Mouse (Mus musculus) testis, adult 2 months (tissue): ENCODE data around the gene Copz2. TPM values are rescaled to one million over a fixed set of nuclear protein-coding genes. Genes with fewer than 3 reads are reported as not detected.
"Not testable (repeated sequence)": the region's sequence is repeated elsewhere in the genome, so short reads cannot be mapped to it uniquely, and the experiment has no call there.

Experiments
- H3K27ac ChIP-seq: fragments of 200-500 bp; 2 replicates; pipeline ENCODE4 v1.5.1; 2012; ENCODE audit warnings: low read depth, low read length; ENCODE audit not compliant: control insufficient read depth, insufficient read depth
- H3K27me3 ChIP-seq: fragments of 200-500 bp; 2 replicates; pipeline ENCODE4 v1.6.1; 2012; ENCODE audit warnings: mild to moderate bottlenecking, low read length, moderate library complexity; ENCODE audit not compliant: control insufficient read depth, insufficient read depth
- H3K36me3 ChIP-seq: fragments of 200-500 bp; 2 replicates; pipeline ENCODE4 v1.6.1; 2012; ENCODE audit warnings: mild to moderate bottlenecking, low read length; ENCODE audit not compliant: control insufficient read depth, insufficient read depth
- H3K4me1 ChIP-seq: fragments of 200-500 bp; 2 replicates; pipeline ENCODE4 v1.6.1; 2012; ENCODE audit warnings: low read length; ENCODE audit not compliant: control insufficient read depth, insufficient read depth
- H3K4me3 ChIP-seq: fragments of 200-500 bp; 2 replicates; pipeline ENCODE4 v1.5.1; 2012; ENCODE audit warnings: low read depth, mild to moderate bottlenecking, low read length, moderate library complexity, mixed read lengths; ENCODE audit not compliant: control insufficient read depth
- CTCF ChIP-seq: fragments of 200-500 bp; IDR thresholded peaks from 2 replicates; pipeline ENCODE4 v1.5.1; 2012; ENCODE audit warnings: low read depth, mild to moderate bottlenecking, inconsistent platforms, low read length, moderate library complexity; ENCODE audit not compliant: control insufficient read depth, insufficient read depth, insufficient replicate concordance
- POLR2A ChIP-seq: fragments of 200-500 bp; IDR thresholded peaks from 2 replicates; pipeline ENCODE4 v1.6.1; 2012; ENCODE audit warnings: low read depth, mild to moderate bottlenecking, inconsistent platforms, low read length, moderate library complexity; ENCODE audit not compliant: control insufficient read depth
- polyA plus RNA-seq: library from polyadenylated mRNA; depleted of rRNA; stranded (reverse); fragments of >200 nt; gene quantifications from 2 replicates; pipeline ENCODE4 v1.2.3, GENCODE M21; 2012

The Copz2 gene
- polyA plus RNA-seq, 1 experiment = 5.3 TPM

DNA sequence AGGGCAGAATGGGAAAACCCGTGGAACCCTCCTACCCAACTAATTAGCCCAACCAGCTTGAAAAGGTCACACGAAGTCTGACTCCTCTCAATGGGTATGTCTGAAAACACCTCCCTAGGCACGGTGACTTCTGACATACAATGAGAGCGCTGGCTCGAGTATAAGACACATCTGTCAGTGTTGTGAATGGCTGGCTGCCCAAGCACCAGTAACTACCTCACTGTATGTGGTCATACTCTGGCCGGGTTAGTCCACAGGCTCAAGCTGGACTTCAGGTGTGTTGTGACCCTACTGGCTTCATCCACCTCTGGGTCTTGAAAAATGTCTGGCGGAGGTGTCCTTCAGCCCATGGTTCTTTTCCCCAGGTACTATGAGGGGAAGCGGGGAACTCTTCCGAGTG lies 976 bp upstream of the Copz2 start:
- no peak overlapping the region for H3K27ac ChIP-seq
- H3K27me3 ChIP-seq = no peaks in the 10 kb centered on the region
- H3K36me3 ChIP-seq = no peaks in the 10 kb centered on the region
- H3K4me1 ChIP-seq = peaks cover 2% of the 10 kb centered on the region
- H3K4me3 ChIP-seq = no peak overlapping the region
- TF ChIP-seq POLR2A (no peak), CTCF (no peak)

DNA sequence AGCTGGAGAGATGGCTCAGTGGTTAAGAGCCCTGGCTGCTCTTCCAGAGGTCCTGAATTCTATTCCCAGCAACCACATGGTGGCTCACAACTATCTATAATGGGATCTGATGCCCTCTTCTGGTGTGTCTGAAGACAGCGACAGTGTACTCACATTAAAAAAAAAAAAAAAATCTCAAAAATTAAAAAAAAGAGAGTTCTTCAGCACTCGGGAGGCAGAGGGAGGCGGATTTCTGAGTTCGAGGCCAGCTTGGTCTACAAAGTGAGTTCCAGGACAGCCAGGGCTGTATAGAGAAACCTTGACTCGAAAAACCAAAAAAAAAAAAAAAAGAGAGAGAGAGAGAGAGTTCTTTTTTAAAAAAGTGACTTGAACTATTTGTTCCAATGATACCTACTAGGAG lies 525 bp upstream of the Copz2 start:
- not testable (repeated sequence) for H3K27ac ChIP-seq, H3K4me1 ChIP-seq, H3K4me3 ChIP-seq, H3K36me3 ChIP-seq, H3K27me3 ChIP-seq

DNA sequence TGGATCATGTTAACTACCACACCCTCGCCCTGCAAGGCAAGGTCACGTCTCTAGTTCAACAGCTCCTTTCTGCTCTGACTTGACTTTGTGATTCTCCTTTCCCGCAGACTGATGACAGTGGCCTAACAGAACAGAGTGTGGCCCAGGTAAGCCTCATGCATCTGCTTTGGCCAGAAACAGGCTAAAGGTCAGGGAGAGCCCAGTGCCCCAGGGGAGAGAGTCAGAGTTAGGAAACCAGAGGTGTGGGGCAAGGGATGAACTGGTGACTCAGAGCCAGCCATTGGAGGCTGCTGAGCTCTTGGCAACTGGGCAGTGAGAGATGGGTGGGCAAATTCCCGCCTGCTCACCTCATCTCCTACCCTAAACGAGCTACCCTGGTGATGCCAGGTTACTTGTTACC lies 7.8 kb downstream of the Copz2 start:
- no peak for TF ChIP-seq POLR2A
- no peak for TF ChIP-seq CTCF
- Histone ChIP-seq H3K4me1 (peaks cover 16% of the 10 kb centered on the region), H3K27me3 (no peaks in the 10 kb centered on the region), H3K27ac (no peak overlapping the region), H3K4me3 (no peak overlapping the region), H3K36me3 (no peaks in the 10 kb centered on the region)

DNA sequence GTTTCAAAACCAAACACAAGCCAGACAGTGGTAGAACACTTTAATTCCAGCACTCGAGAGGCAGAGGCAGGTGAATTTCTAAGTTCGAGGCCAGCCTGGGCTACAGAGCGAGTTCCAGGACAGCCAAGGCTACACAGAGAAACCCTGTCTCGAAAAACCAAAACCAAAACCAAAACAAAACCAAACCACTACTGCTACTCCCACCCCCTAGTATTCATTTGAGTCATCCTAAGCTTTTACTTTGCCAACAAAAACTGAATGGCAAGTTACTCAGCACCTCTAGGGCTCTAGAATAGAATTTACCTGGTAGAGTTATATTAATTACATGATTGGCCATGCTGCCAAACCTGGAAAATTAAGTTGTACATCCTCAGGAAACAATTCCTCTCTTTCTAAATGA lies 10.0 kb downstream of the Copz2 start:
- TF ChIP-seq CTCF (no peak), POLR2A (no peak)
- no peak overlapping the region for H3K4me3 ChIP-seq

DNA sequence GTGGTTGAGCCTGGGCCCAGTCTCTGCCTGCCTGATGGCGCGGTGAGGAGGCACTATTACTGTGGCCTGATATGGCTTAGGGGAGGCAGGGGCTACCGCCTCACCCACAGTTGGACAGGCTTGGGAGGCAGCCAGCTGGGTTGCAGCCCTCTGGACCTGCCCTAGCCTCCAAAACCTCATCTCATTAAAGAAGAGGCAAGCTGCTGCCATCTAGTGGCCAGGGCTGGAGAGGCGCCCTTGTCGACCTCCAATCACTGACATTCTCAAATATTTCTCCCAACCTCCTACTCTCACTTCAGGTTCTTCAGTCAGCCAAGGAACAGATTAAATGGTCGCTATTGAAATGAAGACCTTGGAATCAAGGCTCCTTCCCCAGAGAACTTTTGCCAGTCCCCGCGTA lies 10.9 kb downstream of the Copz2 start:
- peak overlapping the region; percentile 67; the same call in 1 of the 2 replicates for H3K27ac ChIP-seq

More for the DNA sequence above, 10.0 kb downstream of the Copz2 start:
- Histone ChIP-seq H3K27ac (no peak overlapping the region), H3K27me3 (no peaks in the 10 kb centered on the region), H3K36me3 (no peaks in the 10 kb centered on the region), H3K4me1 (peaks cover 27% of the 10 kb centered on the region)

DNA sequence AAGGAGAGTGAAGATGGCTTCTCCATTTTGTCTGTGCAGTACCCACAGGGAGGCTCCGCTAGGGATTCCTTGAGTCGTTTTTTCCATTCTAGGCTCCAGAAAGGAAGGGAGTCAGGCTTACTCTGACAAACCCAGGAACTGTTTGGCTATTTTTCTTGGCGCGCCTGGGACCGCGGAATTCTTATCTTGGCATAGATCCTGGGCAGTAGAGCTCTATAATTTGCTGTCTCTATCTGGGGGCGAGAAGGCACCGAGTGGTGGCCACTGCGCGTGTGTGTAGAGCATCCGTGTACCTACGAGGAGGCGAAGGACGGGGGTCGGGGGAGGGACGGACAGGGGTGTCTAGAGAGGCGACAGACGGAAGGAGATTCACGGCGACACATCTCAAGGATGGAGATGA lies 11.8 kb downstream of the Copz2 start:
- TF ChIP-seq CTCF (no peak), POLR2A (no peak)
- Histone ChIP-seq H3K27ac (peak overlapping the region; percentile 67), H3K4me1 (peaks cover 27% of the 10 kb centered on the region), H3K36me3 (no peaks in the 10 kb centered on the region), H3K27me3 (no peaks in the 10 kb centered on the region), H3K4me3 (peak overlapping the region; percentile 90)

More for the DNA sequence above, 10.9 kb downstream of the Copz2 start:
- no peak for TF ChIP-seq POLR2A
- TF ChIP-seq CTCF = peak; percentile 91
- H3K4me3 ChIP-seq = peak overlapping the region; percentile 90
- H3K27me3 ChIP-seq = no peaks in the 10 kb centered on the region
- H3K4me1 ChIP-seq = peaks cover 27% of the 10 kb centered on the region
- no peaks in the 10 kb centered on the region for H3K36me3 ChIP-seq

DNA sequence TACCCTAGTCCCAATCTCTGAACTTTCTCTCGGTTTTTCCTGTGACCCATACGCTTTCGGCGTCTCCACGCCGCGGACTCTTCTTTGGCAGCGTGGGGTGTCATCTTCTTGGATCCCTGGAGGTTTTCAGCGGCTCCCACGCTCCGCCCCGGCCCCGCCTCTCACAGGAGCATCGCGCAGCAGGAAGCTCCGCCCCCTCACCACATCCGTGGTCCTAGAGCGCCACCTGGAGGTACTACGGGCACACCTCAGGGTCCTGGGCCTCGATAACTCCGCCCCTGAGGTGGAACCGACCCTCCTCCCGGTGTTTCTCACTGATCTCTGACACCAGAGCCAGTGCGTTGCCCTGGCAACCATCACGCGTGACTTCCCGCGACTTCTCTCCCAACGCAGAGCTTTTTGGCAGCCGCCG lies 12.2 kb downstream of the Copz2 start:
- Histone ChIP-seq H3K36me3 (no peaks in the 10 kb centered on the region), H3K4me3 (peak overlapping the region; percentile 90), H3K27me3 (no peaks in the 10 kb centered on the region), H3K4me1 (peaks cover 27% of the 10 kb centered on the region), H3K27ac (peak overlapping the region; percentile 56)
- TF ChIP-seq POLR2A (peak; percentile 60), CTCF (peak; percentile 96)

DNA sequence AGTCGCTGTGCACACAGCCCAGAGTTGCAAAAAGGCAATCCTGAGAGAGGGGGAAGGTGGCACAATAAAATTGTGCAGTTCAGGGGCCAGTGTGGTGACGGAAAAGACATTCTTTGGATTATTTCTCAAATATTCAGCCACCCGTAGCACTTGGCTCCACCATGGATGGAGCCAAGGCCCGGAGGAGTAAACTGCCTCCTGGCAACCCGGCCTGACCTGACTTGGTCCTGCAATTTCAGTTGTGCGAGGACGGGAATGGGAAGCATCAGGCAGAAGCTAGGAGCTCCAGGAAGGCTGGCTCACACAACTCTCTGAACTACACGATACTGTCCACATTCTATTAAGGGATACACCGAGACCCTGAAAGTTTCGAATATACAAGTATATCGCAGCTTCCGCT lies 12.9 kb downstream of the Copz2 start:
- no peaks in the 10 kb centered on the region for H3K27me3 ChIP-seq
- TF ChIP-seq CTCF = no peak
- TF ChIP-seq POLR2A = no peak
- H3K27ac ChIP-seq = no peak overlapping the region
- peak overlapping the region; percentile 90 for H3K4me3 ChIP-seq
- H3K4me1 ChIP-seq = peaks cover 29% of the 10 kb centered on the region
- H3K36me3 ChIP-seq = no peaks in the 10 kb centered on the region
